Mouse (Mus musculus): ENCODE results near the gene Cdk5rap1.

DNA sequence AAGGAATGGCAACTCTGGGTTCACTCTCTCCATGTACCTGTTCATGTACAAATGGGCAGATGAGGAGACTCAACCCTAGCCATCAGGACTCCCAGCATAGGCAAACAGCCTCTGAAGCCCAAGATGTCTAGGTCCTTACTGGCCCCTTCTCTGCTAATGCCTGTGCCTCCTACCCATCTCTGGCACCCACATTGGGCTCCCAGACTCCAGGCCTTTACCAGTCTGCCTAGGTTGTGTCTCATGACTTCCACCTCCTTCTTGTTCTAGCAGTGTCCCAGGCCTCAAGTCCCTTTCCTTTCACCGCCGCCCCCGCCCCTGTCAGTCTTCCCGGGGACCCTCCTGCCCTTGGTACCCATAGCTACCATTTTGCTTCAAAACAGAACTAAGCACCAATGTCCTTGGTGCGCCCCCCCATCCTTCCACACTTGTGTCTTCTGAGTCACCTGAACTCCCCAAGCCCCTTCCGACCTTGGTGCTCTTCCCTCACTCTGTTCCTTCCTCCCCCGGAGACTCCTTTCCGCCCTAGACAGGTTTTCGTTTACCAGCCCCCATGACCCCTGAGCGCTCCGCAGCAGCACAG, 34.3 kb upstream of the Cdk5rap1 start:
- TF ChIP-seq CTCF (IDR thresholded peaks at IDR 0.05; ENCODE audit: low read depth) (no peak), EP300 (IDR thresholded peaks at IDR 0.05; ENCODE audit: low read depth) (no peak)

Measured in liver, embryonic 14.5 days (tissue).